Mouse (Mus musculus) heart, embryonic 13.5 days (tissue): ENCODE data around the gene Snrk. TPM values are rescaled to one million over a fixed set of nuclear protein-coding genes. Genes with fewer than 3 reads are reported as not detected.

ENCODE experiments used
- ATAC-seq: fragments of 200-750 bp; cut with Nextera tagmentation; 2 replicates; pipeline ENCODE4 v1.8.0; 2017; ENCODE audit warnings: moderate TSS enrichment; ENCODE audit not compliant: insufficient number of reproducible peaks, low FRiP score, low TSS enrichment; ENCODE audit errors: extremely low read depth
- H3K27ac ChIP-seq: fragments of 300-500 bp; sonication (generic); replicated peaks from 2 replicates; pipeline ENCODE4 v1.5.1; 2015; ENCODE audit warnings: moderate library complexity, mild to moderate bottlenecking, inconsistent platforms
- H3K27me3 ChIP-seq: fragments of 300-500 bp; sonication (generic); replicated peaks from 2 replicates; pipeline ENCODE4 v1.6.1; 2015; ENCODE audit warnings: mild to moderate bottlenecking, inconsistent platforms
- H3K36me3 ChIP-seq: fragments of 300-500 bp; sonication (generic); 2 replicates; pipeline ENCODE4 v1.6.1; 2015; ENCODE audit warnings: mild to moderate bottlenecking, inconsistent platforms
- H3K4me1 ChIP-seq: fragments of 300-500 bp; sonication (generic); 2 replicates; pipeline ENCODE4 v1.6.1; 2015; ENCODE audit warnings: inconsistent platforms
- H3K4me2 ChIP-seq: fragments of 300-500 bp; sonication (generic); 2 replicates; pipeline ENCODE4 v1.6.1; 2015; ENCODE audit warnings: inconsistent platforms, mild to moderate bottlenecking, moderate library complexity
- H3K4me3 ChIP-seq: fragments of 300-500 bp; sonication (generic); 2 replicates; pipeline ENCODE4 v1.5.1; 2015; ENCODE audit warnings: moderate library complexity, mild to moderate bottlenecking, inconsistent platforms
- H3K9ac ChIP-seq: fragments of 300-500 bp; sonication (generic); 2 replicates; pipeline ENCODE4 v1.6.1; 2015; ENCODE audit warnings: inconsistent platforms, mild to moderate bottlenecking, moderate library complexity
- H3K9me3 ChIP-seq: fragments of 300-500 bp; sonication (generic); 2 replicates; pipeline ENCODE4 v1.6.1; 2016; ENCODE audit warnings: inconsistent platforms
- WGBS: fragments of 180-500 bp; shearing (Covaris S2); methylation state at CpG from one replicate; pipeline ENCODE4 v1.1.7; 2015; ENCODE audit warnings: mixed read lengths; 5-methylcytosine and 5-hydroxymethylcytosine counted together
- polyA plus RNA-seq: library from polyadenylated mRNA; unstranded; fragments of >200 nt; fragmentation: Nextera tagmentation; extraction: Ambion mirVana; gene quantifications from 2 replicates; pipeline ENCODE4 v1.2.1, GENCODE M21; 2015

Snrk gene
- polyA plus RNA-seq, 1 experiment from 2014 or later: 38.0 TPM

DNA sequence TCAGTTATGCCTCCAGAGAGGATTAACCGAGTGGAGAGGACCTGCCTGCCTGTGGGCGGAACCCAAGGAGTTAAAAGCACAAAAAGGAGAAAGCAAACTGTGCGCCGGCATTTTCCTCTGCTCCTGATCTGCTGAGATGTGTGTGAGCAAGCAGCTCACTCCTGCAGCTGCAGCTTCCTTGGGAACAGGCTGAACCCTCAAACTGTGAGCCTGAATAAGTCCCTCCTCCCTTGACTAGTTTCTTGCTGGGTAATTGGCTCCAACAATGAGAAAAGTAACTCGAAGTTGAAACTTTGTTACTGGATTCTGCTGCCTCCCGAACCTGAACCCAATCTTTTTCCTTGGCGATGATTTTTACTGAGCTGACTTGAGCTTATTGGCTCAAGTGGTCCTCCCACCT, 25.9 kb upstream of the Snrk start:
- no peaks in the 10 kb centered on the region; the same call in 1 of the 2 replicates for H3K27me3 ChIP-seq
- H3K4me2 ChIP-seq: no peak overlapping the region
- no peak overlapping the region for H3K27ac ChIP-seq
- no peaks in the 10 kb centered on the region for H3K36me3 ChIP-seq
- H3K9ac ChIP-seq: no peak overlapping the region
- H3K9me3 ChIP-seq: no peaks in the 10 kb centered on the region
- H3K4me1 ChIP-seq: peaks cover 10% of the 10 kb centered on the region
- 52% methylated on average over 7 of the region's 7 CpGs for WGBS
- no peak for ATAC-seq
- H3K4me3 ChIP-seq: no peak overlapping the region

DNA sequence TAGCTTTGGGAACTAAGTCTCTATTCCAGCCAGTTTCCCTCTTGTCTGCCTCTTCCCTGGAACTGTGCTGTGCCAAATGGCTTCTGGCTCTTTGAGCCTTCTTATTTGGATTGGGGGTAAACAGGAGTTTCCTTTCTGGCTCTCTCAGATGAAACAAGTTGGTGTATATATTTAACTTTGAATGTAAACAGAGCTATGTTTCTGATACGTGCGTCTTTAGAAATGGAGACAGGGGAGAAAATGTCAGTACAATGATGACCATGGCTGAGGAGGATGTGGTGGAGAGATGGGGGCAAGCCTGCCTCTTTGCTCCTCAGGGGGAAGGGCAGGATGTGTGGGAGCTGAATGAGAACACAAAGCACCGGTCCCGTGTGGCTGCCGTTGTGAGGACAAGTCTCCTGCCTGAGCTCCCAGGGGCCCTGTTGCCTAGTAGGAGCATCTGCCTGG, 25.3 kb upstream of the Snrk start:
- Histone ChIP-seq H3K36me3 (no peaks in the 10 kb centered on the region), H3K27ac (0 out of 2 replicates have a peak overlapping the region, but pooled peaks have one; percentile 8), H3K27me3 (no peaks in the 10 kb centered on the region; the same call in 1 of the 2 replicates), H3K9ac (no peak overlapping the region), H3K4me2 (no peak overlapping the region), H3K4me3 (no peak overlapping the region), H3K9me3 (no peaks in the 10 kb centered on the region), H3K4me1 (peaks cover 10% of the 10 kb centered on the region)
- no peak for ATAC-seq
- WGBS: 42% methylated on average over 5 of the region's 5 CpGs

DNA sequence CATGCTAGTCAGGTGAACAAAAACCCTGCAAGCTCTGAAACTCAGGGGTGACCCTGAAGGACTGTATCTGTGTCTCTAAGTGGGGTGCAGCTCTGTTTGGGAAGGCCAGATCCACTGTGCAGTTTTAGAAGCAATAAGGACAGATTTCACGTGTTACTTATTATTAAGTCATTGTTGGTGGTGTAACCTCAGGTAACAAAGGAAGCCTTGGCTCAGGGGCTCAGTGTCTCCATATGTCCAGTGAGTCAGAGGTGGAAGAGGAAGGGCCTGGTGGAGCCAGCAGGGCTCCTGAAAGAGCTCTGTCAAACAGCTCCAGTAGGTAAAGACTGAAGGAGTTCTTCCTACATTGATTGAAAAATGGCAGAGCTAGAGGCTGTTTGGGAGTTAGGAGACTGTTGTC, 22.9 kb upstream of the Snrk start:
- no peak overlapping the region for H3K9ac ChIP-seq
- peaks cover 17% of the 10 kb centered on the region for H3K4me1 ChIP-seq
- H3K4me3 ChIP-seq: no peak overlapping the region
- H3K4me2 ChIP-seq: no peak overlapping the region
- ATAC-seq: no peak
- H3K36me3 ChIP-seq: no peaks in the 10 kb centered on the region
- no peaks in the 10 kb centered on the region for H3K9me3 ChIP-seq
- WGBS: 76% methylated on average over 1 of the region's 1 CpGs
- no peaks in the 10 kb centered on the region; the same call in 1 of the 2 replicates for H3K27me3 ChIP-seq
- H3K27ac ChIP-seq: no peak overlapping the region

DNA sequence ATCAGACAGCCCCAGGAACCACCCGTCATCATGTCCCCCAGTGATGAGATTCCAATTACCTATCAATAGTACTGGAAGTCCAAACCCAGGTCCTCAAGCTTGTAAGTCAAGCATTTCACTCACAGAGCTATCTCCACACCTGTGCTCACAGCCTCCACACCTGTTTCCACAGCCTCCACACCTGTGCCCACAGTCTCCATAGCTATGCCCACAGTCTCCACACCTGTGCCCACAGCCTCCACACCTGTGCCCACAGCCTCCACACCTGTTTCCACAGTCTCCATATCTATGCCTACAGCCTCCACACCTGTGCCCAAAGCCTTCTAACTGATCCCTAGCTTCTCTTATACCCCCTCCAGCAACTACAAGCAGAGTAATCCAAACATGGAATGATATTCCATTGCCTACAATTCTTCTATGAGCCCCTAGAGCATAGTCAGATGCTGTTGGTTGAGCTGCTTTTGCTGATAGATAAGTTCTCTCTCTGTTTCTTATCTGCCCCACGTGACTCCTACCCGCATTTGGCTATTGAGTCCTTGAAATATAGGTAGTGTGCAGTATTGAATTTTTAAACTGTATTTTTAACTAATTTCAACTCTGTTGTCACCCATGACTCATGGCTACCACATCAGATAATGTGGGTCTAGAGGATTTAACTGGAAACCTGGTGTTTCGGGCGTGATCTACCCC, 20.1 kb upstream of the Snrk start:
- 75% methylated on average over 5 of the region's 5 CpGs for WGBS
- no peaks in the 10 kb centered on the region for H3K9me3 ChIP-seq
- no peak overlapping the region for H3K4me2 ChIP-seq
- no peaks in the 10 kb centered on the region for H3K36me3 ChIP-seq
- H3K27ac ChIP-seq: no peak overlapping the region
- no peaks in the 10 kb centered on the region; the same call in 1 of the 2 replicates for H3K27me3 ChIP-seq
- no peak for ATAC-seq
- no peak overlapping the region for H3K9ac ChIP-seq
- no peak overlapping the region for H3K4me3 ChIP-seq
- H3K4me1 ChIP-seq: peaks cover 9% of the 10 kb centered on the region

DNA sequence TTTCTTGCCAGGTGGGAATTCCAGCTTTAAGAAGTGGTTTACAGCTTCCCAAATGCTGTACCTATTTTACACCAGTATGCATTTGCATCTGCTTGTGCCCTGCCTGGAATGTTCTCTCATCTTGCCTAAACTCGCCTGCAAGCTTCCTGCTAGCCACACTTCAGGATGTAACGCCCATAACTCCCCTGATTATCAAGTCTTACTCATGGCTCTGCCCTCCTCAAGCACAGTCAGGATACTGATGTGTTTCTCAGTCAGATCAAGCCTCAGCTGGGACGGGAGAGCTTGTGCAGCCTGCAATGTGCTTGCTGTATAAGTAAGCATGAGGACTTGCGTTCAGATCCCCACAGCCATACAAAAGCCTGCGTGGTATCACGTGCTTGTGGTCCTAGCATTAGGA, 19.5 kb upstream of the Snrk start:
- H3K36me3 ChIP-seq: no peaks in the 10 kb centered on the region
- 50% methylated on average over 6 of the region's 6 CpGs for whole genome bisulfite sequencing
- no peaks in the 10 kb centered on the region; the same call in 1 of the 2 replicates for H3K27me3 ChIP-seq
- no peak overlapping the region for H3K4me2 ChIP-seq
- H3K27ac ChIP-seq: no peak overlapping the region
- peaks cover 7% of the 10 kb centered on the region; the same call in 1 of the 2 replicates for H3K4me1 ChIP-seq
- H3K4me3 ChIP-seq: no peak overlapping the region
- H3K9ac ChIP-seq: no peak overlapping the region
- ATAC-seq: no peak
- H3K9me3 ChIP-seq: no peaks in the 10 kb centered on the region

DNA sequence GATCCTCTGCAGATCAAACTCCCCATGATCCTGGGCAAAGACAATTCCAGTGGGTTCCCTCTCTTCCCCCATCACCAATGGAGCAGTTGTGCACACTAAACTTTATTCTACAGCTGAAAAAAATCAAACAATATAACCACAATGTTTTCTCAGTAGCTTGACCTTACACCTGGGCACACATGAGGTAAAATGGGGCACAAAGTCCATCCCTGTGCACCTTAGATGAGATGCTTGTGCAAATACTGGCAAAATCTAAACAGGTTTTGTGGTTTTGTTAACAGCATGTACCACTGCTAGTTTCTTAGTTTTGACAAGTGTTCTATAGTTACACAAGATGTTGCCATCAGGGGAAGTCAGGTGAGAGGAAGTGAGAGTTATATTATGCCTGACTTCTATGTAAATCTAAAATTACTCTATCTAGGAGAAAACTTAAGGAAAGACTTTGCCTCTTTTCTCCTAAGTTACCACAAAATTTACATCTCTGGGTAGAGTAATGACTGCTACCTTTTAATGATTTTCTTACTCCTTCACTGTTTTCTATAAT, 16.4 kb upstream of the Snrk start:
- Histone ChIP-seq H3K9me3 (no peaks in the 10 kb centered on the region), H3K4me2 (no peak overlapping the region), H3K4me3 (no peak overlapping the region), H3K9ac (no peak overlapping the region), H3K27me3 (no peaks in the 10 kb centered on the region; the same call in 1 of the 2 replicates), H3K4me1 (peaks cover 13% of the 10 kb centered on the region), H3K36me3 (no peaks in the 10 kb centered on the region), H3K27ac (no peak overlapping the region)
- ATAC-seq: no peak

DNA sequence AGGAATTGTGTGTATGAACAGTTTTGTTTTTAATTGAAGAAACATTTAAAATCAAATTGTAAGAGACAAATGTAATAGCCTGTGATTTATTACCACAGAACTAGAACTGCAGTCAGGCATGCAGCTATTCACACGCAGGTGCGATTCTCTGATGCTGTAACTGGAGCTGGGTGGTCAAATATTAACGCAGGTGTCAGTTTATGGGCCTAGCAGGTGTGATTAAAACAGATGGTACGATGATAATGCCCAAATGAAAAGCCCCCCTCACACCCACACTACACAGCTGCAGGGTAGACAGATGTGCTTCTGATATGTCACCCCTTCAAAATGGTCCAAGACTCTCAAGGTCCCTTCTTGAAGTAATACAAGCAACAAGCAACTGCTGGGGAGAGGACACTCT, 15.9 kb upstream of the Snrk start:
- 87% methylated on average over 4 of the region's 4 CpGs for WGBS
- Histone ChIP-seq H3K36me3 (no peaks in the 10 kb centered on the region), H3K9ac (no peak overlapping the region)

DNA sequence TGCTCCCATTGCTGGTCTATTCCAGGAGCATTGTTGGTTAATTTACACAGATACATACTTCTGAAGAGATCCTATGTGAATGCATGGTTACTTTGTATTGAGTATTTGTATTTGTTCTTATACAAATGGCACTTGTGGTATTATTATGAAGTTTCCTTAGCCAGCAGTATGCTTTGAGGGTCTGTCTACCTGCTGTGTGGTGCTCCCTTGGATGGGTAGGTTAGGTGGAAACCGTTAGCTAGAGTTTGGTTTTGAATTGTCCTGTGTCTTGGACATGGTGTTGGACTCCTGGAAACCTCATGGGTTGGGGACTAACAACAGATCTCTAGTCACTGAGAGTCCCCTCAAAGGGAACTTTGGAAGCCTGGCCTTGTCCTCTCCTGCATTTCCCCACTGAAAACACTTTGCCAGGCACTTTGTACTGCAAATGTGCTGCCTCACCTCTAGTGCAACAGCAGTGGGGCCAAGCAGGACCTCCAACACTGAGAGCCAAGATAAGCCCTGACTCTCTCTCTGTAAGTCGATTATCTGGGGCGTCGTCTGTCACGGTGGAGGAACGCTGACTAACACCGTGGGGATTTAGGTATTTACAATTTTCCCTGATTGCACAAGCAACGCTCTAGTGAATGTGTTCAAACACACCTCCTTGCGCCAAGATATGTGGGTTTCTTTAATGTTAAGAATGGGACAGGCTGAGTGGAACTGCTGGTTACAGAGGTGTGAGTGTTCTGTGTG, 13.3 kb upstream of the Snrk start:
- Histone ChIP-seq H3K27ac (no peak overlapping the region), H3K4me2 (no peak overlapping the region), H3K4me1 (peaks cover 20% of the 10 kb centered on the region), H3K27me3 (peaks cover 5% of the 10 kb centered on the region; the same call in 1 of the 2 replicates), H3K36me3 (no peaks in the 10 kb centered on the region), H3K4me3 (no peak overlapping the region), H3K9me3 (no peaks in the 10 kb centered on the region), H3K9ac (no peak overlapping the region)
- ATAC-seq: no peak
- WGBS: 24% methylated on average over 9 of the region's 9 CpGs

More for the DNA sequence above, 15.9 kb upstream of the Snrk start:
- ATAC-seq: no peak
- Histone ChIP-seq H3K4me1 (peaks cover 13% of the 10 kb centered on the region), H3K27ac (no peak overlapping the region), H3K9me3 (no peaks in the 10 kb centered on the region), H3K27me3 (no peaks in the 10 kb centered on the region; the same call in 1 of the 2 replicates), H3K4me2 (no peak overlapping the region), H3K4me3 (no peak overlapping the region)

DNA sequence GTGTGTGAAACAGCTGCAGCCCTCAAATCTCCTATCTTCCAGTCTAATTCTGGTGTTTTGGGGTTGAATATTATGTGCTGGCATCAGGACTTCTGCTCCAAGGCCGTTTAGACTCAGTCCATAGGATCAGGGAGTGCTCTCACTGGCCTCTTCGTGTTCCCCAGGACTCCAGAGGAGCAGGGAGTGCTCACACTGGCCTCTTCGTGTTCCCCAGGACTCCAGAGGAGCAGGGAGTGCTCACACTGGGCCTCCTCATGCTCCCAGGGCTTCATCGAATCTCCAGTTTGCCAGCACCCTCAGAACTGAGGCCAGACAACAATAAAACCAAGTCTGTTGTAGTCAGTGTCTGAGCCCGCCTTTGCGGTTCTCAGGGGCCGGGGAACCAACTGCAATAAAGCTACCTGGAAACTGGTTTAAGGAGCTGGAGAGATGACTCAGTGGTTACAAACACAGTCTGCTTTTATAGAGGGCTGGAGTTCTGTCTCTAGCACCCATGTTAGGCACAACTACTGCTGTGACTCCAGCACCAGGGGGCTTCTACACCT, 12.7 kb upstream of the Snrk start:
- no peak for ATAC-seq
- H3K36me3 ChIP-seq: no peaks in the 10 kb centered on the region
- H3K4me3 ChIP-seq: no peak overlapping the region
- no peak overlapping the region for H3K4me2 ChIP-seq
- peaks cover 5% of the 10 kb centered on the region; the same call in 1 of the 2 replicates for H3K27me3 ChIP-seq
- H3K9me3 ChIP-seq: no peaks in the 10 kb centered on the region
- H3K4me1 ChIP-seq: peaks cover 17% of the 10 kb centered on the region
- H3K9ac ChIP-seq: no peak overlapping the region
- no peak overlapping the region for H3K27ac ChIP-seq
- 55% methylated on average over 7 of the region's 7 CpGs for WGBS

DNA sequence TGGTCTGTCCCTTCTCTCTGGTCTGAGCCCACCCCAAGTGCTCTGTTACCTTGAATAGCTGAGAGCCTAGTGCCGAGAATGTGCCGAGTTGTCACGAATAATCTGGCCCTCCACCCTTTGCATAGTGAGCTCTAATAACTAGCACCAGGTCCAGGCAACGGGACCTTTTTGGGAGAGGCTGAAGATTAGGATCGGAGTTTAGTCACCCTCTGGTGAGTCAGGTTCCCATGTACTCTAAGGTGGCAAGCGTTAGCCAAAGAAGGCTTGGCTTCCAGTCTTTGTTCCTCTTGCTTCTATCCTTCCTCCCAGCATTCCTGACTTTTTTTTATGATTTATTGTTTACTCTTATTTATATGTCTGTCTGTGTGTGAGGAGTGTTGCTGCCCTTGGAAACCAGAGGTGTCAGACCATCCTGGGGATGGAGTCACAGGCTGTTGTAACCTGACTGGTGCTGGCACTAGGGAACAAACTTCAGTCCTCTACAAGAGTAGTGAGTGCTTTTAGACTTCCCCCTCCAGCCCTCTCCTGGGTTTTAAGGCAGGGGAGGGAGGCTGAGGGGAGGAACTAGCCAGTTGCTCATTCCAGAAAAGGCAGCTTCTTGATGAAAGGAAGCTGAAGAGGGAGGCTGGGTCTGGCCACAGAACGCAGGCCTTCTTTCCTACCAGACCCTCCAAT, 9.2 kb upstream of the Snrk start:
- 41% methylated on average over 7 of the region's 7 CpGs for WGBS
- Histone ChIP-seq H3K4me3 (no peak overlapping the region), H3K9me3 (no peaks in the 10 kb centered on the region), H3K27ac (no peak overlapping the region), H3K27me3 (peaks cover 5% of the 10 kb centered on the region; the same call in 1 of the 2 replicates), H3K4me2 (no peak overlapping the region), H3K4me1 (peaks cover 24% of the 10 kb centered on the region), H3K36me3 (no peaks in the 10 kb centered on the region), H3K9ac (no peak overlapping the region)
- ATAC-seq: no peak
